Mouse (Mus musculus) gastrocnemius, postnatal 36 days (tissue): ENCODE measurements around the gene Pmepa1. TPM values are rescaled to one million over a fixed set of nuclear protein-coding genes. Genes with fewer than 3 reads are reported as not detected.

Experiments used
- DNase-seq, 2 experiments: peaks; one replicate each; pipeline ENCODE4 v3.0.0; 2022
- intact Hi-C: fragments of 180-260 bp; cut with DNase I; formaldehyde crosslinking; loops from one replicate; pipeline ENCODE4 v1.15.1; 2025
- total RNA-seq, 2 experiments: library from RNA; stranded (reverse); gene quantifications; 2 replicates each; pipeline ENCODE4 v1.2.3; 2021

Pmepa1 gene
- total RNA-seq, 2 experiments from 2014 or later = 14.7 to 21.8 TPM

DNA sequence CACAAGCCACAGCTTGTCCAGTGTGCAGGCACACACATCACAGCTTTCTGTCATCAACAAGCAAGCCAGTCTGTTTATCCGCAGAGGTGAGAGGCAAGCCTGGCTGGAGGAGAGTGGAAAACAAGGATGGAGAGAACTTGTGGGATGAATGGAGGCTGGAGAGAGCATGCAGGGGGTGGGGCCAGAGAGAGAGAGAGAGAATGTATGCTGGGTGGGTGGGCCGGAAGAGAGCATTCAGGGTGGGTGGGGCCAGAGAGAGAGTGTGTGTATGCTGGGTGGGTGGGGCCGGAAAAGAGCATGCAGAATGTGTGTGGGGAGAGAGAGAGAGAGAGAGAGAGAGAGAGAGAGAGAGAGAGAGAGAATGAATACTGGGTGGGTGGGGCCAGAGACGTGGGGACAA is 71.7 kb downstream of the Pmepa1 start:
- no peak for DNase-seq
- intact Hi-C loops = no loop called here

DNA sequence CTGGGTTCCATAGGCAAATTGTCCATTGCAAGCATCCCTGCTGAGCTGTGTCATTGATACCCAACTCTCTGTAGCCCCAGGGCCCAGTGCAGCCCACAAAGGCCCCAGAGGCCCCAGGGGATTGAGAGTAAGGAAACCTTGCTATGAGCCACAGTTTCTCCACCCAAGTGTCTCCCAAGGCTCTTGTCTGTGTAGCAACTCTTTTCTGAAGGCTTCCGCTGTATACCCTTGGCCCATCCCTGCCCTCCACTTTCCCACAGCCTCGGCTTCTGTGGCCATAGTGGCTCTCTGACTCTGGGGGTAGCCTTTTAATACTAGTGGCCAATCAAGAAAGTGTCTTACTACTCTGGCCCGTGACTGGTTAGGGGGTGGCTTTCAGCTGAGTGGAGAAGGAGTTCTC is 72.6 kb downstream of the Pmepa1 start:
- intact Hi-C loops = no loop called here
- DNase-seq = peak in 1 of 2 experiments; percentile 10

DNA sequence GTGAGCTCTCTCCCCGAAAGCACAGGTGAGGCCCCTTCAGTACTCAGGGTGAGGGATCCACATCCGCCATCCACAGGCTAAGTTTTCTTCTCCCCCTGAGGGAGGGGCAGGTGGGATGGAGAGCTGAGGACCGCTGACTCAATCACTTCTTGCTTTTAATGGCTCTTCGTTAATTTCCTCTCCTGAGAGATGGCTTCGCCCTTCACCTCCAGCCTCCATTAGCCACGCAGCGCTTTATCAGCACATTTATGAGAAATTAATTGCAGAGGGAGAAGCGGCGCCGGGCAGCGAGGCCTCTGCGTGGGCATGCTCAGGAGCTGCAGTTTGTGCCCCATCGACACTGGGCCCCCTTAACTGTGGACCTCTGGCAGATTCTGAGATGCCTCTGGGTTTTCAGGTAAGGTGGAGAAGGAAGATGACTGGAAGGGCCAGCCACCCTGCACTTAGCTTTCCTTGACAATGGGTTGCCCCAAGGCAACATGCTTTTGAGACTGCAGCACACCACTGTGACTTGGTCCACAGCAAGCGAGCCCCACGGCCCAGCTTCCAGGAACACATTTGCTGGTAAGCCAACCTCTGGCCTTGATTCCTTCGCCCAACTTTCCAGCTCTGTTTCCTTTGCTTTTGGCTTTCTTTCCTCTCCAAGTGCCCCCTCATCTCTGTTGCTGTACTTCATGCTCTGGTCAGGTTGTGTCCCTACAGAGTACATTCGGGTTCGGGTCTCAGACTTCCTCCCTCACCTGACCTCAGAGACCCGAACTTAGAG is 73.2 kb downstream of the Pmepa1 start:
- peak in 1 of 2 experiments; percentile 7 for DNase-seq
- intact Hi-C loops = no loop called here

DNA sequence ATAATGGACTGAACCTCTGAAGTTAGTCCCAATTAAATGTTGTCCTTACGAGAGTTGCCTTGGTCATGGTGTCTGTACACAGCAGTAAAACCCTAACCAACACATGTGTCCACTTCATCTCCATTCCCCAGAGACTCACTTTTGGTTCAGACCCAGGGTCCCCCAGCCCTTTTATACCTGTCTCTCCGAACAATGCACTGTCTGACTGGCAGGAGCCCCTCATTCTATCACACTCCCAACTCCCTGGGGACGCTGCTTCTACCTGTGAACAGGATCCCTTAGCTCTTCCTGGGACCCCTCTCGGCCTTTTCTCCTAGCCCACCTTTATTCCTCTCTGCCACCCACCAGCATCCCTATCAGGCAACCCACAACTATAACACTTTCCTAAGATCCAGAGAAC is 81.5 kb downstream of the Pmepa1 start:
- intact Hi-C loops = no loop called here
- DNase-seq = no peak

DNA sequence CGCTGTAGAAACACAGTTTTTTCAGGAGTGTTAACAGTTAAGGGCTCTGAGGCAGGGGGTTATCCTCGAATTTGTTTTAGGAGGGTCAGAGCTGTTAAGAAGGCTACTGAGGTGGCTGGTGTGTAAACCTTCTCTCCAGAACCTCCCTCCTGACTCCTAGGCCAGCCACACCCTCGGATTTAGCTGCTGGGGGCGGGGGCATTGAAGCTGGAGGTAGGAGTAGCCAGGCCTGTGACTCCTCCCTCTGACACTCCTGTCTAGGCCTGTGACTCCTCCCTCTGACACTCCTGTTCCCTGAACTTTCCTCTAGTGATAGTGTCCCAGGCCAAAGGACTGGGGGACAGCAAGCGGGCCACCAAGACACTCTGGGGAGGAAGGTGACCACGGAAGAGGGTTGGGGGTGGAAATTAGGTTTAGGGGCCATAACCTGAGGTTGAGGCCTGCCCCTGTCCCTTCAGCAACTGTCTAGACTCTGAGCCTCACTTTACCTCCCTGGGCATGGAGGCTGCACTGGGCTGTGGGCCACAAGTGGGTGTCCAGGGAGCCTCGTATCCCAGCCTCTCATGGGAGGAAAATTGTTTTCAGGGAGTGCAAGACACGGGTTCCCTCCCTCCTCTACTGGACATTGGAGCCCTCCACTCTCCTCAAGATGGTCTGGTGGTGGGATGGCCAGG is 89.0 kb downstream of the Pmepa1 start:
- intact Hi-C loops = loop anchor here (2.0 to 10.0 kb wide), 3 partner anchors 41 to 359 kb away; no protein-coding TSS in a partner anchor
- peak in 1 of 2 experiments; percentile 11 for DNase-seq

DNA sequence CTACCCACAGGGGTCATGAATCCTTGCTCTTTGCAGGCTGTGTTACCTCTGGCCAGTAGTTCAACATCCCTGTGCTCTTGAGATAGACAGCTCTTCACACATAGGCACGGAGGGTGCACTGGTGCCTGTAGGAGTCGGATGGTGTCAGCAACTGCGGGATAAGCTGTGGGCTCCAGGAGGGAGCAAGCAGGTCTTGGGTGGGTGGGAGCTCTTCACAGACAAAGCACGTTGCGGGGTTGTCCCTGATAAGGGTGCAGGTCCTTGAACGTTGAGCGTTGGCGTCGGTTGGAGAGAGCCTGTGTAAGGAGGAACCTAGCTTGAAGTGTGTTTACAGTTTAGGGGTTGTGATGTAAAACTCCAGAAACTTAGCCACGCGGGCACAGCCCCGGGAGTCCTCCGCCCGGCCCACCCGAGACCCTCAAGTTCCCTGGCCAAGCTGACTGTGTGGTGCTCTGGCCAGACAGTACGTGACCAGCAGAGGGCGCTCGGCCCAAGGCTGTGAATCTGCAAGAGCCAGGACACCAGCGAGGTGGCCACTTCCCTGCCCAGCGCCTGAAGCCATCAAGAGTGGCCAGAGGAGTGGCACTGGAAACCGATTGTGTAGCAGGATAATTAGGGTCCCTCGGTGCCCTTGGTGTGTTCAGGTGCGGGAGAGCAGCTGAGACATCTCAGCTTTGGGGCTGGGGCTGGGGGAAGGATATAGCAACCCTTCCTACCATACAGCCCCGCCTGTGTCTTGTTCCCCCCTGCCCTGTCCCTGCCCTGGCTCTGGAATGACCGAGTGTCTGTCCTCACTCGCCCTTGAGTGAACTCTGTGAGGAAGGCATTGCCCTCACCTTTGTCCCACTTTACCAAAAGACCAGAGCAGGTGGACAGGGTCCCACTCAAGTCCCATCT is 90.0 kb downstream of the Pmepa1 start:
- DNase-seq = peak; percentile 78 to 79
- intact Hi-C loops = loop anchor here (1.0 to 10.0 kb wide), 4 partner anchors 43 to 376 kb away; no protein-coding TSS in a partner anchor

DNA sequence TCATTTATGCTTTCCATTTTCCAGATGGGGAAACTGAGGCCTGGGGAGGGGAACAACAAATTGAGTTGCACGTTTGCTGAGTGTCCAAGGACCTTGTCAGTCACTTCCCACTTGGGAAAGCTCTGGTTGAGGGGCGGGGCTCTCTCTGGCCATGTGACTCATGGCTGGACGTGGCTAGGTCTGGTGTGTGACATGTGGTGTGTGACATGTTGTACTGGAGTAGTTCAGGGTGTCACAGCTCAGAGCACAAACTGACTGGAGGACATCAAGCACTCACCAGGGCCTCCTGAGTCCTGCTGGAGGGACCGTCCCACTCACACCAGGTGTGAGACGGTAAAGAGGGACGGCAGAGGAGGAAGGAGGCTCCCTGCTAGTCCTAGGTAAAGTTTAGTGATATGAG is 91.1 kb downstream of the Pmepa1 start:
- intact Hi-C loops = loop anchor here (10.0 kb wide), 1 partner anchor 190 kb away; no protein-coding TSS in a partner anchor
- DNase-seq = peak in 1 of 2 experiments; percentile 6

DNA sequence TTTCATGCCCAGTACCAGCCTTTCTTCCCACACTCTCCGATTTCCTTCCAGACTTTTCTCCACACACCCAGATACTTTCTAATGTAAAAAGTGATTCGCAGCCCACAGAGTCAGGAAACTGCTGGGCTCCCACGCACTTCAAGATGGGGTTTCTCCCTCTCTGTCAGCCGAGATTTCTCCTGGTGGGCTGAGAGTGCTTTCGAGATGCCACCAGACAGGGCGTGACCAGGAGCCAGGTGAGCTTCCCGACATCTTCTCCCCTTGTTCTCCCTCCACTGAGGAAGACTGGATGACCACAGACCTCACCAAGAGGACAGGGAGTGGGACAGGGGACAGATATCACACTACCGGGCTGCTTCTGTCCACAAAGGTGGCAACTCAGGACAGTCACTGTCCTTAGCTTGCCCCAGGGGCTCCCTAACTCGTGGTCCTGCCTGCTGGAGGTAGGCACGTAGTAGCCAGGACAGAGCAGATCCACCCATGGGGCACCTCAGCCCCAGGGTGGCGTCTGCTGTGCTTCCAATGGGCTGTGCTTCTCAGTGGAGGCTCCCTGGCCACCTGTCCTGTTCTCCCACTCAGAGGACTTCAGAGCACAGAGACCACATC is 91.8 kb downstream of the Pmepa1 start:
- intact Hi-C loops = loop anchor here (10.0 kb wide), 1 partner anchor 190 kb away; no protein-coding TSS in a partner anchor
- DNase-seq = peak in 1 of 2 experiments; percentile 9

DNA sequence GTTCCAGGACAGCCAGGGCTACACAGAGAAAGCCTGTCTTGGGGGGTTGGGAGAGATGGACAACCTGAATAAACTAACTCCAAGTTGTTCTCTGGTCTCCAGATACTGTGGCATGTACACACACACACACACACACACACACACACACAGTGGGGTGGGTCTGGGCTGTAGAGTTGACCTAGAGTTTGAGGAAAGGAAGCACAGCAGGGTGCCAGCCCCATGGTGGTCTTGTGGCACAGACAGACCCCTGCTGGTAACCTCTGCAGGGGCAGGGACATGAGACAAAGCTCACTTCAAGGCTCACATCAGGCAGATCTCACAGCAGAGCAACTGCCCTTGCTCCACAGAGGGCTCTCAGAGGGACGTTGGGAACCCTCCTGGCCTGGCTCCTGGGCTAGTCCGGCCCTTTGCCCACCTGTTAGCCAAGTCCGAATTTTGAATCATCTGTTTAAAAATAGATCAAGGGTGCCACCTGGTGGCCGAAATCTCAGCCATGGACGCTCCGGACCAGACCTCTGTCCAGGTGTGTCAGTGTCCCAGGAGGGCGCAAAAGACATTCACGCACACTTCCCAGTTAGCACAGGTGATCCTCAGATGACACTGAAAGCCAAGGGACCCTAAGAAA is 92.4 kb downstream of the Pmepa1 start:
- intact Hi-C loops = loop anchor here (1.0 to 10.0 kb wide), 2 partner anchors 77 to 189 kb away; no protein-coding TSS in a partner anchor
- DNase-seq = peak; percentile 51 to 52

DNA sequence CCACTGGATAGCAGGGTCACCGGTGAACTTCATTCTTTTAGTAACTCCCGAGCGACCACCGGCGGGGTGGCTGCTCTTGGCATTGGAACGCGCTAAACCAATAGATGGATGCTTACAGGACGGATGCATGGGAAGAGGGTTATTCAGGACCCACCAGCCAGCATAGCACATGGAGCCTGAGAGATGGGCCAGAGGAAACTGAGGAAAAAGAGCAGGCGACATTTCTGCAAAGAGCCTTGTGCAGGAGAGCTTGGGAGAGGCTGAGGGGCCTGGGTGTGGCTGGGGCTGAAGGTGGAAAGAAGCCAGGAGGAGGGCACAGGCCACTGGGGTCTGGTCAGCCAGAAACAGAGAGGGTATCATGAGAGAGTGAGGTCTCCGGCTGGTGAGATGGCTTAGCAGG is 93.0 kb downstream of the Pmepa1 start:
- DNase-seq = peak in 1 of 2 experiments; percentile 8
- intact Hi-C loops = loop anchor here (1.0 to 10.0 kb wide), 2 partner anchors 76 to 189 kb away; no protein-coding TSS in a partner anchor

DNA sequence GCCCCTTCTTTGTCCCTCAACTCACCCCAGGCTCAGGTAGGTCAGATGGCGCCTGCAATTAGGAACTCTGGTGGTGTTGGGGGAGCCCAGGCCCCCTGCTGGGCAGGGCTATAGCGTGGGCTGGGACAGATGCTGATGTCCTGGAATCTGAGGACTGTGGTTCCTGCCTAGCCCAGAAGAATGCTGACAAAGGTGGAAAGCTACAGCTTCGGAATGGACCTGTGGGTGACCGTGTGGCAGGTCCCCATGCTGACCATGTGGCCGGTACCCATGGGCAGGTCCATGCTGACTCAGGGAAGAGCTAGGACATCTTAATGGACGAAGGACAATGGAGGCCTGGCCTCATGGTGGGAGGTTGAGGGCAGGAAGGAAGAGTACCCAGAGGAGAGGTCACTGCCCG is 93.5 kb downstream of the Pmepa1 start:
- intact Hi-C loops = loop anchor here (1.0 to 10.0 kb wide), 2 partner anchors 75 to 188 kb away; no protein-coding TSS in a partner anchor

DNA sequence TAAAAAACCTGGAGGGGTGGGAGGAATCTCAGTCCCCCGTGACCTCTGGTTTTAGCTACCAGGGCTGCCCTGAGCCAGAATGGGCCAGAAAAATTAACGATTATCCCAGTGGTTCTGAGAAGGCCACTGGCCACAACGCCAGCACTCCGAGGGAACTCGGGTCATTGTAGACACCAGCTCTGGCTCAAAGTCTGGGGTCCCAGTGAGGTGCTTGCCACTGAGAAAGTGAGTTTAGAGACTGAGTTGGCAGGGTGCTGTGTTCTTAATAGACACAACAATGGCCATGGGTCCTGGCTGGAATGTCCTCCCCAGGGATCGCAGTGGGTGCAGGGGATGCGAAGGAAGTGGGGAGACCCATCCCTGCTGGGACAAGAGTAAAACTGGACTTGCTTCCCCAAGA is 94.4 kb downstream of the Pmepa1 start:
- DNase-seq = no peak
- intact Hi-C loops = loop anchor here (10.0 kb wide), 1 partner anchor 187 kb away; no protein-coding TSS in a partner anchor

More for the DNA sequence above, 93.5 kb downstream of the Pmepa1 start:
- DNase-seq = peak in 1 of 2 experiments; percentile 4

DNA sequence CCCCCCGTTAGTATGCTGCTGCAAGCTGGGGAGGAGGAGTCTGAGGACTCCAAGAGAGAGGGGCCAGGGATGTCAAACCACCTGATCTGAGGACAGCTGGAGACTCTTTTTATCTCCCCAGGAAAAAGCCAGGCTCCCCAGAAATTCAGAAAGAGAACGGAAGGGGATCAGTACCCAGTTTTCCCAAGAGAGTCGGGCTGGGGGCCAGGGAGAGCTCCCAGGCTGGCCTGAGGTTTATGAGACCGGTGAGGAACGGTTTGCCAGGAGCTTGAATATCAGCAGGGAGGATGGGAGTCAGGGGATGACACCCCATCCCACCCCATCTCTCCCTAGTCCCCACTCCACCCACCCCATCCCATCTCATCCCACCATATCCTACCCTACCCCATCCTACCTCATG is 94.8 kb downstream of the Pmepa1 start:
- no peak for DNase-seq
- intact Hi-C loops = loop anchor here (10.0 kb wide), 1 partner anchor 187 kb away; no protein-coding TSS in a partner anchor

DNA sequence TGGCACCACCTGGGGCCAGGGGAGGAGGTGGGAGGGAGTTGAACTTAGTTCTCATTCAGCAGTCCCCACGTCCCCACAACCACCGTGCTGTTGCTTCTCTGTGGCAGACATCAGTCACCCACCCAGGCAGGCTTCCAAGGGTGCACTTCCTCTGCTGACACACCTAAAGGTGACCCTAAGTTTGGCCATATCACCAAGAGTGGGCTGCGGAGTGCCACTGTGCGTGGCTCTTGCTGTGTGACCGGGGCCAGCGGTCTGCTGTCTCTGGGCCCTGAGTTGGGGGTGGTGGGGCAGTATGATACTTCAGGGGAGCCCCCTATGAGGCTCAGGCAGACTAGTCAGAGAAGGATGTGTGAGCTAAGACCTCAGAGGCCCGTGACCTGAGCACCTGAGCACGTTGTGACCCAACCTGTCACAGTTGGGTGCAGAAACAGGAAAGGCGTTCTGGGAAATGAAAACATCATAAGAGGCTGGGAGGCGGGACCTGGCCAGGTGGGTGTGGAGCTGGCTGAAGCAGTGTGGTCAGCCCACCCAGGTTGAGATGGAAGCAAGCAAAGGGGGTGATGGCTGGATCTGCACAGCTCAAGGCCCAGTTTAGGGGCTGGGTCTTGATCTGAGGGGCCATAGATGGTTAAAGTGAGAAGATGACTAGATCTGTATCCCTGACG is 95.5 kb downstream of the Pmepa1 start:
- DNase-seq = no peak
- intact Hi-C loops = loop anchor here (10.0 kb wide), 1 partner anchor 186 kb away; no protein-coding TSS in a partner anchor

DNA sequence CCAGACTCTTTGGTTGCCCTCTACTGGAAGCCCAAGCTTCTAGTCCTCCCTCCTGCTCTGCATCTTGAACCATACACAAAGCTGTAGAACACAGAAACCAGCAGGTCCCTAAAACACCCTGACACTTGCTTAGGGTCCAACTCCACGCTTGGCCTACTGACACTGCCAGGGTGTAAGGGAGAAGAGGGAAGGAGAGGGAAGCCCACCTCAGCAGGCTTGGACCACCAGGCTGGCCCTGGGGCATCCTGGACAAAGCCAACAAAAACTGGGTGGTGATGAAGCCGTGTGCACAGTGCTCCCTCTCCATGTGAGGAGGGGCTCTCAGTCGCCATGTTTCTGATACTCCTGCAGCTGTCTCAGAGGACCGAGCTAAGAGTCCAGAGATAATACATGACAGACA is 96.3 kb downstream of the Pmepa1 start:
- no peak for DNase-seq
- intact Hi-C loops = loop anchor here (10.0 kb wide), 1 partner anchor 185 kb away; no protein-coding TSS in a partner anchor

DNA sequence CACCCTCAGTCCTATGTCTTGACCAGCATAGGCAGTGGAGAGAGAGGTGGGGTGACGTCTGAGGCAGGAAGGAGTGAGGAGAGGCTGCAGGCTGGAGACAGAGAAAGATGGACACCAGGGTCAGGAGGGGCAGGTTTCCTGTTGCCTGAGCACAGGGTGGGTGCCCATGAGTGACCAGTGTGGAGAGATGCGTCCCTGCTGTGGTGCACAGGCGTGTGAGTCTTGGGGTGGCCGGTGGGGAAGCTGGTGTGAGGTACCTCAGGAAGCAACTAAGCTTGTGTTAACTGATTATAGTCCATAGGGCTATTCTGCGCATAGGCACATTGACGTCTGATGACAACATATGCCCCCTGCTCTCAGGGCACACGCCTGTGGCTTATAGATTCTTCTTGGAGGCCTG is 97.3 kb downstream of the Pmepa1 start:
- no peak for DNase-seq
- intact Hi-C loops = no loop called here

DNA sequence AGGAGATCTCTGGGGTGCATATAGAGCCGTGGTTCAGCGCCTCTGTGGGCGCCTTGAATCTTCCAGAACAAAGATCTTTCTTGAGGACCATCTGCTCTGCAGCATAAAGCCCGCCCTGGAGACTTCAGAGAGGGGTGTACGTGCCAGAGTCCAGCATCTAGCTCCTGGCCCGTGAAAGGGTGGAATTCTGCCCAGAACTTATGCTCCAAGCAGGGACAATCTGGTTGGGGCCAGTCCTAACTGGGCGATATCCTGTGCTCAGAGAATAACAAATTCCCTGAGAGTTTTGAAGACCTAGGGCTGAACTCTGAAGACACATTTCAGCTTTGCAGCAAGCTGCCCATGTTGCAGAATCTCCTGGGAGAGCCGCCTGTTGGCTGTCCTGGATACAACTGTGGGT is 98.4 kb downstream of the Pmepa1 start:
- intact Hi-C loops = no loop called here
- DNase-seq = peak in 1 of 2 experiments; percentile 14

DNA sequence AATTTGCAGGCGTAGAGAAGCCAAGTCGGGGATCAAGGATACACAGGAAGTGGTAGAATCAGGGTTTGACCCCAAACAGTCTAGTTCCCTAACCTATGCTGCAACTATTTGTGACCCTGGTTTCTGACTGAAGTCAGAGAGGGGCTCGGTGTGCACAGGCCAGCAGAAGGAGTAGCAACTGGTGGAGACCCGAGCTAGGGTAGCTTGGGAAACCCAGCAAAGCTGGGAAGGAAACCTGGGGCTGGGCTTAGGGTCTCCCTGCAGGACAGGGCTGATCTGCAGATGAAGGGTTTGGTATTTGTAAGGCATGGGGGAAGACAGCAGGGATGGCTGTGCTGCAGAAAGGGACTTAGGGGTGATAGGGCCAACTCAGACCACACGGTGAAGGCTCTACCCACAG is 98.9 kb downstream of the Pmepa1 start:
- intact Hi-C loops = no loop called here
- DNase-seq = no peak

DNA sequence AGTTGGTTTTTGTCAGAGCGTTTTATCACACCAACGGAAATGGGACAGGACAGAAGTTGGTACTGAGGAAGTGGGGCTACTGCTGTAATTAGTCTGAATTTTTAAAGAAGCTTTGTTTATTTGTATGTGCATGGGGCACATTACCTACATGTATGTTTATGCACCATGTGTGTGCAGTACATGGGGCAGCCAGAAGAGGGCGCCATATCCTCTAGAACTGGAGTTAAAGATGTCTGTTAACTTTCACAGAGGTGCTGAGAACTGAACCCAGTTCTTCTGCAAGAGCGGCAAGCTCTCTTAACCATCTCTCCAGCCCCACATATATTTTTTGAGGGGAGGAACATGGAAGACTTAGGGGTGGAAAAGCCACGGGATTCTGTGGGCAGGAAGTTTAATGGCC is 100.6 kb downstream of the Pmepa1 start:
- peak in 1 of 2 experiments; percentile 4 for DNase-seq
- intact Hi-C loops = no loop called here
